Mouse (Mus musculus): Measurements from ENCODE around the gene B3gnt2.

B3gnt2 gene

DNA sequence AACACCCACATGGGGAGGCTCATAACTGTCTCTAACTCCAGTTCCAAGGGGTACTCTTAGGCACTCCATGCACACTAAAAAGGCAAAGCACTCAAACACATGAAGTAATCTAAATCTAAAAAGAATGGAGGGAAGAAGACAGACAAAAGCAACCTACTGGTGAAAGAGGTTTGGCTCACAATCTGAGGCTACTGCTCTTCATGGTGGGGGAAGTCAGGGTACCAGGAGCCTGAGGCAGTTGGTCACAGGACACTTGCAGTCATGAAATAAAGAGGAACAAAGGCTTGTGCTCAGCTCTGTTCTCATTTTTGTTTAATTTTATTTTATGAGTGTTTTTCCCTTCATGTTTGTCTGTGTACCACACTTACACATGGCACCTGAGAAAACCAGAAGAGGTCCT, 45.6 kb downstream of the B3gnt2 start:
- DNase-seq (ENCODE audit: low spot score), result no peak

DNA sequence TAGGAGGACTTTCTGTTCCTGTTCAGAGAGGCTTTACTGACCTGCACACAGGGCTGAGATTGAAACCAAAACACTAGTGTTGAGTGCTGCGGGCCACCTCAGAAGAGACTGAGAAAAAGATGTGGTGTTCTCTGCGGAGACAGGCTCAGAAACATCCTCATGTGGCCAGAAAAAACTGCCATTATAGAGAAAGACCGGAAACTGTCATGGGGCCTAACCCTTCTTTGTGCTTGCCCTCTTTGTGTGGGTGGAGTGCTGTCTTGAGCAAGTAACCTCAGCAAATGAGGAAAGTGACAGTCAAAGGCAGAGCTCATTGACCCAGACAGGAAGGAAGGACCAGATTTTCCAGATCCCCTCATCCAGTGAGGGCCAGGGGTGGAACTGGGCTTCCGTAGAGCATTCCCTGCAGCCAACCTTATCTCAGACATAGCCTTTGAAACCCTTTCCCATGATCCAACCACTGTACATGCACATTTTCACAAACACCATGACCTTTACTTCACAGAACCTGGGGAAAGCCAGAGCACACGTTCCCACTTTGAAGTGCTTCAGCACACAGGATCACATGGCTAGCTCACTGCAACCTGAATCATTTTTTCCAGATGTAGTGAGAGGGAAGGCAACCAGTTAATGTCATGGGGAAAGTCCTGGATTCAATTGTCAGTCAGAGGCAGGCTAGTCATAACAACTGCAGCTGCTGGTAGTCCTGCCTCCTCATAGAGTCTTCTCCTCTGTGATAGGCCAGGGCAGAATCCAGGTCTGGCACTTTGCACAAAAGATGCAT, 46.6 kb downstream of the B3gnt2 start:
- DNase-seq (ENCODE audit: low spot score), result no peak

DNA sequence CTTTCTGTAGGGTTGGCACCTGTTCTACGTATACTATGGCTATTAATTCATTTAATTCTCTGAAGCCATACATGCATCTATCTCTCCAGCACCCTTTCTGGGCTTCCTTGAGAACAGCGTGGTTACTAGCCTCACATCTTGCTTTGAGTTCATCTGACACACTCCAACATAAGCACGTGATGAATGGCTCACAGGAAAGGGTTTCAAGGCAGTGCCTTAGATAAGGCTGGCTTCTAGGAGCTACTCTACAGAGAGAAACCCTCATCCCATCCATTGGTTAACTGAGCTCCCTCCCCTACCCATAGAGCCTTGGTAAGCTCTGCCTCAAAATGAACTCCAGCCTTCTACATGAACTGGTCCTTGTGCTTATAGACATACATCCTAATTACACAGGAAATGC, 47.3 kb downstream of the B3gnt2 start:
- DNase-seq (ENCODE audit: low spot score), result no peak

DNA sequence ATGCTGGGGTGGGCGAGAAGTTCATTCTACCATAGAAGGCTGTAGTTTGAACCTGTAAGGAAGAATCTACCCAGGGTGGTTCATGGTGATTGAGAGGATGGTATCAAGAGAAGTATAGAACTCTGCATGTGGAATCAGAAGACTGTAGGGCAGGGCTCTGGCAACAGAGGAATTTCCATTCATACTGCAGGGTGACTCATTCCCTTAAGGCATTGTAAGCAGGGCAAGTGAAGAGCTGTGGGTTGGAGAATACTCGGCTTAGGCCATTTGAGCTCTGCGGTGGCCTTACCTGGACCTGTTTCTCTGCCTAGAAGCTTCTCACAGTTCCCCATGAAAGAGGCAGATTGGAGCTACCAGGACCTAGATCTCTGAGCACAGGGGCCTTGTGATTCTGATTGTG, 49.3 kb downstream of the B3gnt2 start:
- DNase-seq (ENCODE audit: low spot score), result no peak

DNA sequence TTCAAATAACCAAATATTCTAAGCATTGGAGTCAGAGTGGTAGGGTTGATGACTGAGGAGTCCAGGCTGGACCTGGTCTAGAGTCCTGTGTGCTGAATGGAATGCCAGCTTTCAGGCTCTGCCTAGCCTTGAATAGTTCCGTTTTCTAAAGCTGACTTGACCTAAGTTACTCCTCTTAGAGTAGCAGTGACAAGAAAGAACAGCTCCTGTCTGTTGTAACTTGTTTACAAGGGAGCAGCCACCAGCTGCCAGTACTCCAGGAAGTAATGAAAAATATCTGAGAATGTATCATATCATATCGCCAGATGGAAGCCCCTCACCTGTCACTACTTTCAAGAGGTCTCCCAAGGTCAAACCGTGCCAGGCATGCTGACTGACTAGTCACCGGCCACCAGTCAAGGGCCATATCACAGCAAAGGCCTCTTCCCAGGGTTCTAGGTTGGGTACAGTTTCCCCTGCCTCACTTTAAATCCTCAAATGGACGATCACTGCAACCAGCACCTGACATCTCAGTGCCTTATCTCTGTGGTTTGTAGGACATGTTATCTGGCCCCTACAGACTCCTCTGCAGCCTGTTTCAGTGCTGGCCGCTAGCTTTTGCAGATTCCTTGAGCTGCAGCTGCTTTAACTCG, 51.2 kb downstream of the B3gnt2 start:
- no peak for DNase-seq (ENCODE audit: low spot score)

DNA sequence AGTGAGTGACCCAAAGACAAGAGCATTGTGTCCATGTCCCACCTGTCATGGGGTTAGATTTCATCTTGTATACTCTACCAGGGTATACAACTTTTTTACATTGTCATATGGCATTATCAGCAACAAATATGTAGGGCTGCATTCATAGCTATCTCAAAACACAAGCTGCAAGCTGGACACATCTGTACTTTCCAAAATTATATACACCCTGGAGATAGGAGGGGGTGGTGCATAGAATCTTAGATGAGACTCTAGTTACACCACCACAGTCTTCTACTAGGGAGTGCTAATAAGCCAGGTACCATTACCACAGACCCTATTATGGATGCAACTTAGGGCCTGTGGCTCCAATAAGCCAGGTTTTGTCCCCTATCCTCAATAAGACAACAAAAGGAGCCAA, 52.7 kb downstream of the B3gnt2 start:
- DNase-seq (ENCODE audit: low spot score), result no peak

DNA sequence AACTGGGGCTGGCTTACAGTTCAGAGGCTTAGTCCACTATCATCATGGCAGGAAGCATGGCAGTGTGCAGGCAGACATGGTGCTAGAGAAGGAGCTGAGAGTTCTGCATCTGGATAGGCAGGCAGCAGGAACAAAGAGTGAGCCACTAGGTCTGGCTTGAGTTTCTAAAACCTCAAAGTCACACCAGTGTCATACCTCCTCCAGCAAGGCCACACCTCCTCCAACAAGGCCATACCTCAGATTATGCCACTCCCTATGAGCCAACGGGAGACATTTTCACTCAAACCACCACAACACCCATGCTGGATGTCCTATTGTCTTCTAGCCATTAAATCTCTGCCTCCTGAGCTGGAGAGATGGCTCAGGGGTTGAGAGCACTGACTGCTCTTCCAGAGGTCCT, 55.6 kb downstream of the B3gnt2 start:
- no peak for DNase-seq (ENCODE audit: low spot score)

DNA sequence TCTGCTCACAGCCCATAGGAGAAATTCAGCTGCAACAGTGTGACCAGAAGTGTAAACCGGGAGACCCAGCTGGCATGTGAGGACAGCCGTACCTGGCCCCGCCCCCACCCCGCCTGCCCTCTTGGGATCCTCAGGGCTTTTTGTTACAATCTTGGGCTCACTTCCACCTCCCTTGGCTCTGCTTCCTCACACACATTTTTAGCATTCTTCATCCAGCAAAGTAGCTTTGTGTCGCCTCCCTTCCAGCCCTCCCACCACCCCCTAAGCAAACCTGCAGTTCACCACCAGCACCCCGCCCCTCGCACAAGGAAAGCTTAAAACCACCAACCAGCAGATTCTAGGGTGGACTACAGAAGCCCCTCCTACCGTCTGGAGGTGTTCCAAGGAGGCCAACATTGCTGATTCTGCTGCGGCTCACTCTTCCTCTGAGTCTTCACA, 60.8 kb downstream of the B3gnt2 start:
- no peak for DNase-seq (ENCODE audit: low spot score)

DNA sequence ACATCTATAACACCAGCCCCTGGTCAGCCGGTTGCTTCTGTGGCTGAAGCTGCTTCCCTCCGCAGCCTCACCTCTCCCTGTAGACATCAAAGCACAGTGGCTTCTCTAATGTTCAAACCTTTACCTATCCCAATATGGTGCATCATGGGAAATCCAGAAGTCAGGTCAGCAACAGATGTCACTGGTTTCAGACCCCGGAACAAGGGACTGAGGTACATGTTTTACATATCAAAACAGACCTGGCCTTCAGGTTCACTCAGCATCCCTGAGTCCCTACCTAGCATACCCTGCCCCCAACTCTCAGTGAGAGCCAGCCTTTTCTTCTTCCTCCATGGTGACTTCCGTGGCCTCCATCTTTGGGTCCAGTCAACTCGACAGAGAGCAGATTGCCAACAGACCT, 61.8 kb downstream of the B3gnt2 start:
- DNase-seq (ENCODE audit: low spot score), result no peak

DNA sequence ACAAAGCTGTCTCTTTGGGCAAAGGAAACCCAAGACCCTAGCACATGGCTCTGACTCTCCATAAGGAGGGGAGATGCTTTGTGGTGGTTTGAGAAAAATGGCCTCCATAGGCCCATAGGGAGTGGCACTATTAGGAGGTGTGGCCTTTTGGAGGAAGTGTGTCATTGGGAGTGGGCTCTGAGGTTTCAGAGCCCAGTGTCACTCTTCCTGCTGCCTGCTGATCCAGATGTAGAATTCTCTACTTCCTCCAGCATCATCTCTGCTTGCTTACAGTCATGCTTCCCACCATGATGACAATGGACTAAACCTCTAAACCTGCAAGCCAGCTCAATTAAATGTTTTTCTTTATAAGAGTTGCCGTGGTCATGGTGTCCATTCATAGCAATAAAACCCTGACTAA, 66.0 kb downstream of the B3gnt2 start:
- DNase-seq (ENCODE audit: low spot score), result no peak

DNA sequence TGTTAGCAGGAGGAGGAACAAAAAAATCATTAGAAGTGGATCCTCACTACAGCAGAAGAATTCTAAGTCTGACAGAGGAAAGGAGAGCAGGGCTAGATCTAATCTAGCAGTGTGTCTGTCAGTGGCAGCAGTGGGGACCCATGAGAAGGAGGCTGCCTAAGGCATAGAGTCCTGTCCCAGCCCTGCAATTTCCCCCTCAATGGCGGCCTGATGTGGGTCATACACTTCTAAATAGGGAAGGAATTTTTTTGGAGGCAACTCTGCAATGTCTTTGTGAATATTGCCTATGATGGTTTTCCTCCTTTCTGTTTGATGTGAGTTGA, 66.9 kb downstream of the B3gnt2 start:
- DNase-seq (ENCODE audit: low spot score), result no peak

DNA sequence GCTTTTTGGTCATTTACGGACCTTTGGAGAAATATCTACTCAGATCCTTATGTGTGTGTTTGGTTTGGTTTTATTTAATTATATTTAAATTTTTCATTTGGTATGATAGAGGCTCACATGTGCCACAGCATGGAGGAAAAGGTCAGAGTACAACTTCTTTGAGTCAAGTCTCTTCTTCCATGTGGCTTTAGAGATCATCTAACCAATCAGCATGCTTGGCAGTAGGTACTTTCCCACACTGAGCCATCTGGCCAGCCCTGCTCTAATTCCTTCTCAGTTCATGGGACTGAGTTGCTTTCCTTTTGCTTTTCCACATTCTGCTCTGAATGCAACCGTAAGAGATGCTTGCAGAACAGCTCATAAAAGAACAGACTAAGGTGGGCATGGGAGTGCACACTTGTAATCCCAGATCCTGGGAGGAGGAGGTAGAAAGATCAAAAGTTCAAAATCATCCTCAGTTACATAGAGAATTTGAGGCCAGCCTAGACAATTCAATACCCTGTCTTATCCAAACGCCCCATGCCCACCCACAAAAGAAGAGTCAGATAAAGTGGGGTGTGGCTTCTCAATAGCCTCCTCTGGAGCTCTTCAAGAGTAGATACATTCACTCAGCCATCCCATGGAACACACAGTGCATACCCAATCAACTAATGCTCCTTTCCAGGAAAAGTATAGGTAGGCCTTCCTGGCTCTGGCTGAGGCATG, 67.4 kb downstream of the B3gnt2 start:
- DNase-seq (ENCODE audit: low spot score), result no peak

DNA sequence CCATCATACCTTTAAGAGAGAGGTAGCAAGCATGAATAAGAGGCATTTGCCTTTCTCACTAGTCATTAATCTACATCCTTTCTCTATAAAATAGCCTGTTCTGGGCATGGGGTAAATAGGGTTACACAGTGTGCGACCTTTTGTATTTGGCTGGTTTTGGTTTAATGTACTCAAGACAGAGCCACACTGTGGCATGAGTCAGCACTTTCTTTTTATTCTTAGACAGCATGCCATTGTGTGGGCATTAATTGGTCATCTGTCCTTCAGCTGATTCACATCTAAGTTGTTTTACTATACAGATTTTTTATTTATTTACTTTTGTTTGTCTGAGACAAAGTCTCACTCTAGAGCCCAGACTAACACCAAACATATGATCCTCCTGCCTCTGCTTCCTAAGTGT, 68.6 kb downstream of the B3gnt2 start:
- DNase-seq (ENCODE audit: low spot score), result no peak

DNA sequence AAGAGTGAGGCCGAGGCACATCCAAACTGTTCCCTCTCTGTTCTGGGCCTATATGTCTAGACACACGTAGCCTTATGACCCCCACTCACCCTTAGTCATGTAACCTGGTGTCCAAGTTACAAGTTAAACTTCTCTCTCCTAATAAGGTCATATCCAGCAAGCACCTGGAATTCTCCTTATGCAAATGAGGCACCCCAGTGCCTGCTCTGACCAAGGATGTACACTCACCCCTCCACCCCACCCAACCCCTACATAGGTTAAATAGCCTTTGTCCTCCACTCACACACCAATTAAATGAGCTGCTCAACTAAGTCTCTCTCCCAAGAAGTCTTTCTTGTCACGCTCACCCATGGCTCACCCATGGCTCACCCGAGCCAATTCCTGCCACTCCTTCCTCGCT, 69.0 kb downstream of the B3gnt2 start:
- no peak for DNase-seq (ENCODE audit: low spot score)

DNA sequence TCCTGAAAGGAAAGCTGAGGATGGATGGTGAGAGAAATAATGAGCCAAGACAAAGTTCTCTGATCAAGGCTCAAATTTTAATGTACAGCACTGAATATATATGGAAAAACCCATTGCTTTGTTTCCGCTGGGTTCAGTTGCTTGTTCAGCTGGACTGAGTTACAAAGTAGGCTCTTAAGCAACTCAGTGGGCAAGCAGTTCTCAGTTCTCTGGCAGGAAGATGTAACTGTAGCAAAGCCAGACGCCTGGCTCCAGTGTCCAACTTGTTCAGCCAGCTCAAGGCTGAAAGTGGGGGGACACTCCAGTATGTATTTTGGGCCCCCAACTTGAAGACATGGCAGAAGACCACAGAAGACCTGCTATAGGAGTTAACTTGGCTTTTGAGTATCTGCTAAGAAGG, 72.9 kb downstream of the B3gnt2 start:
- no peak for DNase-seq (ENCODE audit: low spot score)

DNA sequence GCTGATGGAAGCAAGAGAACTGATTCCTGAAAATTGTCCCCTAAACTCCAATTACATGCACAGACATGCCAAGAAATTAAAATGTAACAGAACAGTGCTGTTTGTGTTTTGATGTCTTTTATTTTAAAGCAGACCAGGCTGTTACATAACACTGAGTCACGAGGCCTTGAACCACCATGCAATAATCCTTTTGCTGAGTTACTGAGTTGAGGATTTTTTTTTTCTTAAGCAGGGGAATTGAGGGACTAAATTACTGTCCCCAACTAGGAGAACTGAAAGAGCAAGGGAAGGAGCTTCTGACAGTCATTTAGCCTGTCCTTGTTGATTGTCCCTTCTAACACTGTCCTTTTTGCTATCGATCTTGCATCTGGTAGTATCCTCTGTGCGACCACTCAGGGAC, 76.3 kb downstream of the B3gnt2 start:
- no peak for DNase-seq (ENCODE audit: low spot score)

DNA sequence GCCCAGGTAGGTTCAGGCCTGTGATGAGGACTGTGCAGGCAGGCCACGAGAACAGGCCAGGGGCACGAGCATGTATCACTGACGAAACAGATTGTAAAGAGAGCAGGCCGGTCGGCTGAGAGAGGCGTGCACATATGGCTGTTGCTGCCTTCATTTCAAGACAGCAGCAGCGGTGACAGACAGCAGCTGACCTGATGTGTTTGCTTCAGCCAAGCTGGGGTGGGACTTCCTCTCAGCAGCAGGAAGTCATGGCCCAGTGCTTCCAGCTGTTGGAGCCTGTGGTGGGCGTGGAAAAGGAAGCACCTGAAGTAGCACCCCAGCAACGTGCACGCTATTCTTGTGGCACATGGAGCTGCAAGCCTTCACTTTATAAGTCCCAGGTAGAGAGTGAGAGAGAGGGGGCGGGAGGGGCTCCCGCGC, 78.0 kb downstream of the B3gnt2 start:
- DNase-seq (ENCODE audit: low spot score), result no peak

DNA sequence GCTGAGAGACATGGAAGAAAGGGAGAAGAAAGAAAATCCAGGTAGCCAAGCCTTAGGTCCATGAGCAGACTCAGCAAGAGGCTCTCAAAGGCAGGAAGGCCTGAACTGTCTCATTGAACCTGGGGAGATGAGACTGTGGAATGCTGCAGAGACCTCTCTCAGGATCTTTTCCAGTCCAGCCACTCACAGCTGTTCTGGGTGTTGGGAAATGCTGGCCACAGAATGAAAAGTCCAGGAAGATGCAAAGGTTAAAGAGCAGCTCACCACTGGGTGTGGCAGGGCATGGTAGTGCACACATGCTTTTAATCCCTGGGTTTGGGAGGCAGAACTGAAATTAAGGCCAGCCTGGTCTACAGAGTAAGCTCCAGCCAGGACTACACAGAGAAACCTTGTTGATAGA, 79.6 kb downstream of the B3gnt2 start:
- DNase-seq (ENCODE audit: low spot score), result no peak

DNA sequence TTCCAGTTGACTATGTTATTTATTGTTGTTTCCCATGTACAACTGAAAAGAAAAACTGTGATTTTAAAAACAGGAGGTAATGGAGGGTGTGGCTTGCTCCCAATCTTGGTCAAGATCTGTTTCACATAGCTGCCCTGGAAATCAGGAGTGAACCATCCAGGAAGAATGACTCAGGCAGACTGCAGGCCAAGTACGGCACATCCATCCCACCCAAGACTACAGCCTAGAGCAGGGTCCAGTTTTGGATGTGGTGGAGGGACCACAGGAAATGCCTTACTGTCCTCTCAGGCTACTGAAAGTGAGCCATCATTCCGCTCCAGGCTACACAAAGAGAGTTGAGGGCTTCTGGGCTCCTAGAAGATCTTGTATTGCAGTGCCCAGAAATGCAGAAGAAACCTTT, 80.0 kb downstream of the B3gnt2 start:
- DNase-seq (ENCODE audit: low spot score), result no peak

DNA sequence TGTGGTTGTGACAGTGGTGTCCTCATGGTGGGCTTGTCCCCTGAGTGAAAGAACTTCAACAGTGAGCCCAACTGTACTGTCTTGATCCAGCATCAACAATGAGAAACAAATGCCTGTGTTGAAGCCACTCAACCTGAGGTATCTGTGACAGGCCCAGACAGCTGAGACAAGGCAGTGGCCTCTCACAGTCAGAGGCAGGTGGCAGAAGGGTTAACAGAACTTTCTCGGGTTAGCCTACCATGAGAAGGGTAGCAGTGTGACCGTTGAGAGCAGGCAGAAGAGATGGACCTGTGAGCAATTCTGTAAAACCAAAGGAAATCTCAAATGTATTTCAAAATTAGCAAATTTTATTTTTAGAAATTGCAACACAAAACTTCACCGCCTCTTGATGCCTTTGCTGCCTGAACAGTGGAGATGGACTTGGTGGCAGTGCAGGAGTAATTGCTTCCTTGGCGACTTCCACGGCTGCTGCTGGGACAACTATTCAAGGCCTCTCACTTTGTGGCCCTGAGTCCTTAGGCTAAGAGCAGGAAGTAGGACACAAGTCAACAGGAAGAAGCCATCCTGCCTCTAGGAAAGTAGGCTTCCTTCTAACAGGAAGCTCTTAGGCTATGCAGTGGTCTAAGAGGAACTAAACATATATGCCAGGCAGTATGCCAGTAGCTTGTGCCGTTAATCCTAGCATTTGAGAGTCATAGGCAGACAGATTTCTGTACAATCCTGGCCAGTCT, 80.8 kb downstream of the B3gnt2 start:
- no peak for DNase-seq (ENCODE audit: low spot score)

DNA sequence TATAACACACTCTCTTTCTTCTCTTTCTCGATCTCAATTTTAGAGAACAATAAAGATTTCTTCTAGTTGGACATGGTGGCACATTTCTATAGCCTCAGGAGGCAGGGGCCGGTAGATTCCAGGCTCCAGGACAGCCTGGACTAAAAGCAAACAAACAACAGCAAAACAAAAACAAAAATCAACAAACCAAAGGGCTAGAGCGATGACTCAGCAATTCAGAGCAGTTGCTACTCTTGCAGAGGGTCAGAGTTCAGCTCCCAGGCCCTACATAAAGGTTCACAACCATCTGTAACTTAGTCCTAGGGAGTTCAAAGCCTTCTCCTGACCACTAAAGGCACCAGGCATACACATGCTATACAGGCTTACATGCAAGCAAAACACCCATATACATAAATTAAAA, 82.2 kb downstream of the B3gnt2 start:
- no peak for DNase-seq (ENCODE audit: low spot score)

DNA sequence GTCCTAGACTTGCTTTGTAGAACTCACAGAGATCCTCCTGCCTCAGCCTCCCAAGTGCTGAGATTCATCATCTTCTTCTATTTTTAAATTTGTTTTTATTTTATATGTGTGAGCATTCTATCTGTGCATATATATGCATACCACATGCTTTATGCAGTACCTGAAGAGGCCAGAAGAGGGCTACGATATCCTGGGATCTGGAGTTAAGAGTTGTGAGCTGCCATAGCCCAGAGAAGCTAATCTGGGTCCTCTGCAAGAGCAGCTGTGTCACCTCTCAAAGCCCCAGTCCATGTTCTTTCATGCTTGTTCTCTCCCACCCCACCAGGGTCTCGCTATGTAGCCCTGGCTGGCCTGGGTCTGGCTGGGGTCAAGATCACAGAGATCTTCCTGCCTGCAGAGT, 83.2 kb downstream of the B3gnt2 start:
- no peak for DNase-seq (ENCODE audit: low spot score)

DNA sequence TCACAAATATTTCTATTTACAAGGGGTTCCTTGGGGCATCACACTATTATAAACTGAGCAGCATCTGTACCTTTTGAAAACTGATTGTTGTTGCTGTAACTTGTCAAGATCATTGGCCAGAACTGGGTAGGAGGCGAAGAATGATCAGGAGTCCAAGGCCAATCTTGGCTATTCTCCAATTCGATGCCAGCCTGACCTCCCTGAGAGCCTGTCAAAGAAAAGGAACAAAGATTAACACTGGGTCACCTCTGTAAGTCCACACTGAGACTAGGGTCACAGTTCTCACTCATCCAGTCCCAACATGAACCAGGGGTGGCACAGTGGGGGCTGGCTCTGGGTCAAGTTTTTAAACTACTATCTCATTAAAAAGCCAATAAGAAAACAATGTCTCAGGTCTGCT, 85.9 kb downstream of the B3gnt2 start:
- DNase-seq (ENCODE audit: low spot score), result no peak

Data from urinary bladder, postnatal 10 days (tissue).